Mouse (Mus musculus) bone marrow macrophage, adult 2 months (primary cell): ENCODE measurements around the gene Ppard.

Experiments used
- CTCF ChIP-seq: IDR thresholded peaks from 2 replicates; pipeline ENCODE4 v1.5.1; 2012; ENCODE audit warnings: low read depth, mild to moderate bottlenecking, low read length, moderate library complexity
- POLR2A ChIP-seq: IDR thresholded peaks from 2 replicates; pipeline ENCODE4 v1.6.1; 2012; ENCODE audit warnings: mild to moderate bottlenecking, low read depth, low read length, borderline replicate concordance

DNA sequence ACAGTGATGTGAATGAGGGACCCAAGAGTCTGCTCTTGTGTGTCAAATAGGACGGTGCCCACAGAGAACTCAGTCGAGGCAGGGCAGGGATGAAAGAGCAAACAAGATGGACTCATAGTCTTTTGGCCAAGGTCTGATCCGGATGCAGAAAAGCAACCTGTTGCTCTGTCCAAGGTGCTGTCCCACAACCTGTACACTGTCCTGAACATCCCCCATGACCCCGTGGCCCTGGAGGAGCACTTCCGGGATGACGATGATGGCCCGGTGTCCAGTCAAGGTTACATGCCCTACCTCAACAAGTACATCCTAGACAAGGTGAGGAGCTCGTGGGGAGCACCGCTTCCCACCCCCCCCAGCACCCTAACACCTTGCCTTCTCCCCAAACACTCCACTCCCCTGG, 15.7 kb upstream of the Ppard start:
- no peak for TF ChIP-seq CTCF
- TF ChIP-seq POLR2A, result no peak
